Mouse (Mus musculus): ENCODE results near the gene Ripply1. TPM values are rescaled to one million over a fixed set of nuclear protein-coding genes. Genes with fewer than 3 reads are reported as not detected.
"Not testable (repeated sequence)": the region's sequence is repeated elsewhere in the genome, so short reads cannot be mapped to it uniquely, and the experiment has no call there.

The Ripply1 gene
- total RNA-seq, 2 experiments from 2014 or later: not detected

- intact Hi-C loops (cut with DNase I): no loop called here
- peak; percentile 17 to 24 for DNase-seq
Observed at GRCm38 (mm10) chrX:139783045-139783422, 881 bp upstream of the Ripply1 start.

- DNase-seq: no peak
- intact Hi-C loops (cut with DNase I): no loop called here
Observed at GRCm38 (mm10) chrX:139781563-139781962, 590 bp downstream of the Ripply1 start.

- intact Hi-C loops (cut with DNase I): no loop called here
- DNase-seq: no peak
Observed at GRCm38 (mm10) chrX:139780988-139781387, 1.2 kb downstream of the Ripply1 start.

GRCm38 (mm10) chrX:139779401-139779800 lies 2.8 kb downstream of the Ripply1 start:
- intact Hi-C loops (cut with DNase I): no loop called here
- DNase-seq: no peak

- intact Hi-C loops (cut with DNase I): no loop called here
- DNase-seq: no peak
Observed at GRCm38 (mm10) chrX:139778886-139779285, 3.3 kb downstream of the Ripply1 start.

GRCm38 (mm10) chrX:139777357-139777756 lies 4.8 kb downstream of the Ripply1 start:
- DNase-seq: no peak
- intact Hi-C loops (cut with DNase I): loop anchor here (2.0 kb wide), 1 partner anchor 53 kb away; no protein-coding TSS in a partner anchor

GRCm38 (mm10) chrX:139775084-139775612 lies 7.0 kb downstream of the Ripply1 start:
- no peak for DNase-seq
- intact Hi-C loops (cut with DNase I): no loop called here

- DNase-seq: no peak
- intact Hi-C loops (cut with DNase I): no loop called here
Observed at GRCm38 (mm10) chrX:139774309-139775083, 7.7 kb downstream of the Ripply1 start.

GRCm38 (mm10) chrX:139769975-139770637 lies 12.0 kb downstream of the Ripply1 start:
- no peak for DNase-seq
- intact Hi-C loops (cut with DNase I): loop anchor here (2.0 kb wide), 1 partner anchor 63 kb away; no protein-coding TSS in a partner anchor

- DNase-seq: no peak
- intact Hi-C loops (cut with DNase I): no loop called here
Observed at GRCm38 (mm10) chrX:139762546-139762945, 19.6 kb downstream of the Ripply1 start.

- DNase-seq; intact Hi-C loops (cut with DNase I): not testable (repeated sequence)
Observed at GRCm38 (mm10) chrX:139758634-139759033, 23.5 kb downstream of the Ripply1 start.

GRCm38 (mm10) chrX:139751855-139752254 lies 30.3 kb downstream of the Ripply1 start:
- DNase-seq: peak in 1 of 2 experiments; percentile 11
- intact Hi-C loops (cut with DNase I): loop anchor here (5.0 kb wide), 1 partner anchor 80 kb away; no protein-coding TSS in a partner anchor

- DNase-seq: no peak
- intact Hi-C loops (cut with DNase I): no loop called here
Observed at GRCm38 (mm10) chrX:139737066-139737465, 45.1 kb downstream of the Ripply1 start.

- no peak for DNase-seq
- intact Hi-C loops (cut with DNase I): no loop called here
Observed at GRCm38 (mm10) chrX:139730541-139730940, 51.6 kb downstream of the Ripply1 start.

Other genes starting within 250 kb of the Ripply1 start
- 10 to 100 TPM; 15.0 to 16.9 TPM for gene Rnf128, start 219.0 kb downstream of the Ripply1 start, total RNA-seq (2021)
- gene Tbc1d8b, start 97.4 kb downstream of the Ripply1 start, total RNA-seq (2021): 1 to 10 TPM; 2.8 to 3.2 TPM
- gene Gm15013, start 67.9 kb downstream of the Ripply1 start, total RNA-seq (2021): not detected
- gene Cldn2, start 18.5 kb upstream of the Ripply1 start, total RNA-seq (2021): not detected
- 1 to 10 TPM; 5.1 to 5.8 TPM for gene Morc4, start 89.3 kb upstream of the Ripply1 start, total RNA-seq (2021)
- 1 to 10 TPM; 4.6 to 6.8 TPM for gene Rbm41, start 216.2 kb upstream of the Ripply1 start, total RNA-seq (2021)